Mouse (Mus musculus) bone marrow macrophage, adult 2 months (primary cell): ENCODE data around the gene Myh6.

Experiments
- CTCF ChIP-seq: IDR thresholded peaks from 2 replicates; pipeline ENCODE4 v1.5.1; 2012; ENCODE audit warnings: low read depth, mild to moderate bottlenecking, low read length, moderate library complexity
- POLR2A ChIP-seq: IDR thresholded peaks from 2 replicates; pipeline ENCODE4 v1.6.1; 2012; ENCODE audit warnings: mild to moderate bottlenecking, low read depth, low read length, borderline replicate concordance

GRCm38 (mm10) chr14:55003878-55004855, 37.4 kb upstream of the Myh6 start:
- no peak for TF ChIP-seq CTCF
- TF ChIP-seq POLR2A: no peak
